In genomic region chr14:31384366-31385323, GRCm38 (mm10) we compare ENCODE assay signal across 7 mouse cellular contexts. TPM values are rescaled to one million over a fixed set of nuclear protein-coding genes. Genes with fewer than 3 reads are reported as not detected.
DNase-seq lines count a peak whose midpoint lies in the region; ATAC-seq lines count a peak whose summit lies in the region.

No protein-coding gene starts in this region.

- H3K4me3 ChIP-seq in stomach, embryonic 15.5 days (replicated peaks): no peak overlapping the region
- no peak overlapping the region for H3K4me3 ChIP-seq in midbrain, embryonic 15.5 days

- no peak overlapping the region for H3K9ac ChIP-seq in stomach, embryonic 15.5 days
- H3K9ac ChIP-seq in midbrain, embryonic 15.5 days: no peak overlapping the region

- no peak for ATAC-seq in stomach, embryonic 15.5 days (ENCODE audit: insufficient read depth, low FRiP score, low read depth)
- no peak for ATAC-seq in midbrain, embryonic 15.5 days (replicated peaks)

- WGBS in stomach, embryonic 15.5 days: 59% methylated on average over 13 of the region's 13 CpGs
- WGBS in midbrain, embryonic 15.5 days: 67% methylated on average over 13 of the region's 13 CpGs

- H3K27me3 ChIP-seq in stomach, embryonic 15.5 days (replicated peaks): no peaks in the 10 kb centered on the region
- H3K27me3 ChIP-seq in midbrain, embryonic 15.5 days (replicated peaks): no peaks in the 10 kb centered on the region

- H3K36me3 ChIP-seq in stomach, embryonic 15.5 days: no peaks in the 10 kb centered on the region
- 0 out of 2 replicates have a peak, but pooled peaks cover 3% of the 10 kb centered on the region for H3K36me3 ChIP-seq in midbrain, embryonic 15.5 days (replicated peaks)

- no peak overlapping the region for H3K4me2 ChIP-seq in stomach, embryonic 15.5 days
- H3K4me2 ChIP-seq in midbrain, embryonic 15.5 days: no peak overlapping the region

- peak overlapping the region; percentile 45 for H3K27ac ChIP-seq in stomach, embryonic 15.5 days
- H3K27ac ChIP-seq in midbrain, embryonic 15.5 days: no peak overlapping the region

- no peaks in the 10 kb centered on the region for H3K9me3 ChIP-seq in stomach, embryonic 15.5 days
- no peaks in the 10 kb centered on the region for H3K9me3 ChIP-seq in midbrain, embryonic 15.5 days

- DNase-seq in thymus, postnatal 4 days: peak; percentile 12
- DNase-seq in thymus, postnatal 0 days (ENCODE audit: low spot score): no peak
- peak; percentile 87 for DNase-seq in cerebellum, adult 9-11 months
- peak; percentile 74 for DNase-seq in kidney, adult 18-20 months
- DNase-seq in T-cell, adult 2 months (ENCODE audit: low spot score): no peak

- peaks cover 21% of the 10 kb centered on the region for H3K4me1 ChIP-seq in stomach, embryonic 15.5 days
- peaks cover 9% of the 10 kb centered on the region; the same call in 1 of the 2 replicates for H3K4me1 ChIP-seq in midbrain, embryonic 15.5 days

RNA-seq across cellular contexts. Expression of gene Capn7, which starts 48.2 kb away (rescaled TPM):
- polyA plus RNA-seq in thymus, postnatal 0 days (2015; fragmentation: Nextera tagmentation; extraction: Ambion mirVana): 33.8 and 34.9 TPM in 2 replicates
- polyA plus RNA-seq in stomach, embryonic 15.5 days (2015; fragmentation: Nextera tagmentation; extraction: Ambion mirVana): 37.8 and 41.8 TPM in 2 replicates
- polyA plus RNA-seq in midbrain, embryonic 15.5 days (2015; fragmentation: Nextera tagmentation; extraction: Ambion mirVana): 85.9 and 89.5 TPM in 2 replicates

RNA-seq across cellular contexts. Expression of gene Sh3bp5, which starts 51.2 kb away (rescaled TPM):
- 20.3 and 20.7 TPM in 2 replicates for polyA plus RNA-seq in thymus, postnatal 0 days (2015; fragmentation: Nextera tagmentation; extraction: Ambion mirVana)
- polyA plus RNA-seq in stomach, embryonic 15.5 days (2015; fragmentation: Nextera tagmentation; extraction: Ambion mirVana): 19.8 and 22.0 TPM in 2 replicates
- 151 and 161 TPM in 2 replicates for polyA plus RNA-seq in midbrain, embryonic 15.5 days (2015; fragmentation: Nextera tagmentation; extraction: Ambion mirVana)

Comparison
In these comparisons a context has a peak if more than half of its experiments do, and no peak if none do; other contexts are left out.
1. DNase-seq: peak in thymus, postnatal 4 days (single experiment), cerebellum, adult 9-11 months (single experiment) and kidney, adult 18-20 months (single experiment); none in thymus, postnatal 0 days (single experiment) and T-cell, adult 2 months (single experiment).